Mouse (Mus musculus) liver, embryonic 14.5 days (tissue): Measurements from ENCODE around the gene Tut1.

ENCODE experiments used
- CTCF ChIP-seq: IDR thresholded peaks from 2 replicates; pipeline ENCODE4 v1.5.1; 2016; ENCODE audit warnings: antibody characterized with exemption, low read depth, control low read depth
- EP300 ChIP-seq: IDR thresholded peaks from 2 replicates; pipeline ENCODE4 v1.6.1; 2016; ENCODE audit warnings: antibody characterized with exemption, low read depth

DNA sequence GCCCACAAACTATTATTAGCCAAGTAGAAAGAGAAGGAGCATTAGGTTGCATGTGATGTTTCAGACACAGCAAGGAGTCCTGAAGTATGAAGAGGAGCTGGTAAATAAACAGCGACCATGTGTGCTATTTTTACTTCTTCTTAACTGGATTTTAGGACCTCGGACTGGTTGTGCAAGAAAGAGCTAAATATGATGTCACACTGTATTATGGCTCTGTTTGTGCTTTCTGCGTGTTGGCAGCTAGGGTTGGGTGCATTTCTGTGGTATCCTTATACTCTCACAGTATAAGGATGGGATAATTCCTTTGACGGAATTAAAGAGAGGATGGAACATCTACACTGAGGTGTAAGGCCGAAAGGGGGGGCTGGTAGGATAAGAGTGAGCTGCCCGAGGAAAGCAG, 8.4 kb upstream of the Tut1 start:
- TF ChIP-seq CTCF: no peak
- TF ChIP-seq EP300: no peak
